Mouse (Mus musculus): ENCODE data around the gene Mrps35. TPM values are rescaled to one million over a fixed set of nuclear protein-coding genes. Genes with fewer than 3 reads are reported as not detected.
A peak's percentile ranks its signal among the peaks of the same experiment; 100 is the strongest.

The Mrps35 gene
- total RNA-seq, 1 experiment from 2014 or later: 66.5 TPM

DNA sequence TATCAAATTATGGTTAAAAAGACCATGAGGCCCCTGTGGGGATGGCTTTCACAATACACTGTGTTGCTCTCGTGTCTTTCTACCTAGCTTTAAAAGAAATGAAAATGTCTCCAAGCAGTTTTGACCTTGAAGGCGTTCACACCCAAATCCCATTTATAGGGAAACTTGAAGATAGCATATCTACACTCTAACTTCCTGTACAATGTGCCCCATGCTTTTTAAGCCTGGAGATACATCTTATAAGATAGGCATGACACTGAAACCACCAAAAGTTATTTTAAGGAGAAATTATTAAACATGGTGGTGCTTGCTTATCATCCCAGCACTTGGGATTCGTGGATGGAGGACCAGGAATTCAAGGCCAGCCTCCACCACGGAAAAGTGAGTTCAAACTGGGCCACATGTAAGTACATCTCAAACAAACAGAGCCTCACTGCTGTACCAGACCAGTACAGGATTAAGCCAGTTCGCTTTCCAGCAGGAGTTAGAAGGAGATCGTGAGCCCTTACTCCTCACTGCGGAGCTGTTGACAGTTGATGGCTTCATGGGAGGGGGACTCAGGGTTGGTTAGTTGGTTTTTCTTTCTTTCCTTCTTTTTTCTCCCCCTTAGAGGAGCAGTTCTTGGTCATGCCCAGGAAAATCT, 43.0 kb downstream of the Mrps35 start:
- no peak for ATAC-seq (replicated peaks; ENCODE audit: low read depth, poor library complexity, severe bottlenecking)

DNA sequence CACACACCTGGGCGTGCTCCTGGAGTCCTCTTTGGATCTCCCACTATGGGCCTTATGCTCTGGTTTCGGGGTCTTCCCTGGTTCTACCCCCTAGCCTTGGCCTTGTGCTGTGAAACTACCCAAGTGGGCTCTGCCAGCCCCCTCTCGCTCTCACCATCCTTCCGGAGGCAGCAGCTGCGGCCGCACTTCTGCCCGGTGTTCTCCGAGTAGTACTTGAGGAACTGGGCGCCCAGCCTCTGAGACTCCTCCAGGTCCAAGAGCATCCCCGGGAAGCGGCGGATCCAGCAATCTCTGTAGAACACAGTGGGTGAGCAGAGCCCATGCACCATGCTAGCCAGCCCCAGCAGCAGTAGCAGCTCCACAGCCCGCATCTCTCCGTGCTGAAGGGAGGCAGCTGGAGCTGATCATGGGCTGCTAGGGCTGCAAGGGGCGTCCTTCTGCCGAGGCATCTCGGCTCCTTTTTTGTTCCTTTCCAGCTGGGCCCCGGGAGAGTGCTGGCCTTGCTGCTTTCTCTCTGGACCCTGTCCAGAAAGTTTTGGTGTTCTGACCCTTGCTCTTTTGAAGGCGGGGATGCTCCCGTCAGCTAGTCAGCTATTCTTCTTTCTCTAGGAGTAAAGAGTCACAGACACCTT, 44.1 kb downstream of the Mrps35 start, which contains the start of gene Mansc4:
Gene Mansc4 (minus strand): TSS at position 439 of the 632 bp plus-strand sequence.
- peak; percentile 39 for ATAC-seq (replicated peaks; ENCODE audit: low read depth, poor library complexity, severe bottlenecking)

- no peak for ATAC-seq (replicated peaks; ENCODE audit: low read depth, poor library complexity, severe bottlenecking)
These were observed 45.2 kb downstream of the Mrps35 start for GRCm38 (mm10) chr6:147087736-147088135.

- ATAC-seq (replicated peaks; ENCODE audit: low read depth, poor library complexity, severe bottlenecking): no peak
These were observed 46.0 kb downstream of the Mrps35 start for GRCm38 (mm10) chr6:147088517-147088916.

DNA sequence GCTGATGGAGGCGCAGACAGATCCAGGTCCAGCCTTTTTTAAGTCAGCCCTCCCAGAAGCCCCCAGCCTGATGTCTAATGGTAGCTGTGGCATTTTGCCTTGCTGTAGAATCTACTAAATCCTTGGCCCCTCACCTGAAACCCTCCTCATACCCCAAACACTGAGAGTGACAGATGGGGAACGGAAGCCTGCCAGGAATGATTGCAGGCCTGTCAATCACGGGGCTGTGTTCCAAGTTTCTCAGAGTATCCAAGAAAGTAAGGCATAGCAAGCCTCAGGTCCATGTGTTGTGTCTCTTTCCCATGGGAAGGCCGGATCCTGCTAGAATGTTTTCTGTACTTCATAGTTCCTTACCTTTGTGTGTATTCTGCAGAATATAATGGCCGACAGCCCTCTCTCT, 47.6 kb downstream of the Mrps35 start:
- ATAC-seq (replicated peaks; ENCODE audit: low read depth, poor library complexity, severe bottlenecking): no peak

GRCm38 (mm10) chr6:147091136-147092120, 48.9 kb downstream of the Mrps35 start, which contains the start of gene Klhl42:
TSS of gene Klhl42 (plus strand) at chr6:147091379.
- peak; percentile 72 for ATAC-seq (replicated peaks; ENCODE audit: low read depth, poor library complexity, severe bottlenecking)

DNA sequence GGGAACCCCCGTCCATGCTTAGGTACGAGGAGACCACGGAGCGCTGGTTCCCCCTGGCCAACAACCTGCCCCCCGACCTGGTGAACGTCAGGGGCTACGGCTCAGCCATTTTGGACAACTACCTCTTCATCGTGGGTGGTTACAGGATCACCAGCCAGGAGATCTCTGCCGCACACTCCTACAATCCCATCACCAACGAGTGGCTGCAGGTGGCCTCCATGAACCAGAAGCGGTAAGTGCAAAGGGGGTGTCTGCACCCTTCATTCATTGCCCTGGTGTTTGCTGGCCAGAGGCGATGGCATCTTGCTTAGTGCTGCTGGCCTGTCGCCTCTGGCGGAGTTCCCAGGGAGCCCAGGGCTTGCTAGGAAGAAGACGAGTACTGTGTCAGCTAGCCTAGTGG, 49.6 kb downstream of the Mrps35 start:
- ATAC-seq (replicated peaks; ENCODE audit: low read depth, poor library complexity, severe bottlenecking): peak; percentile 19

GRCm38 (mm10) chr6:147094771-147095170, 52.2 kb downstream of the Mrps35 start:
- ATAC-seq (replicated peaks; ENCODE audit: low read depth, poor library complexity, severe bottlenecking): no peak

DNA sequence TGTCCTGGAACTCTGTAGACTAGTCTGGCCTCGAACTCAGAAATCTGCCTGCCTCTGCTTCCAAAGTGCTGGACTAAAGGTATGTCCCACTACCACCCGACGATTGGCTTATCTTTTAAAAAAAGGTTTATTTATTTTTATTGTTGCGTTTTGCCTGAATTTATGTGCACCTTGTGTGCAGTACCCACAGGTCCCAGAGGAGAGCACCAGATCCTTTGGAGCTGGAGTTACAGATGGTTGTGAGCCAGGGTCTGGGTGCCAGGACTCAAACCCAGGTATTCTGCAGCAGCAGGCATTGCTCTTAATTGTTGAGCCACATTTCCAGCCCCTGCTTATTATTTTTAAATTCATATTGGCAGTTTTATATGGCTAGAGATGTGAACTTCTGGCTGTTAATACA, 53.5 kb downstream of the Mrps35 start:
- ATAC-seq (replicated peaks; ENCODE audit: low read depth, poor library complexity, severe bottlenecking): no peak

GRCm38 (mm10) chr6:147096934-147097333, 54.4 kb downstream of the Mrps35 start:
- ATAC-seq (replicated peaks; ENCODE audit: low read depth, poor library complexity, severe bottlenecking): no peak

DNA sequence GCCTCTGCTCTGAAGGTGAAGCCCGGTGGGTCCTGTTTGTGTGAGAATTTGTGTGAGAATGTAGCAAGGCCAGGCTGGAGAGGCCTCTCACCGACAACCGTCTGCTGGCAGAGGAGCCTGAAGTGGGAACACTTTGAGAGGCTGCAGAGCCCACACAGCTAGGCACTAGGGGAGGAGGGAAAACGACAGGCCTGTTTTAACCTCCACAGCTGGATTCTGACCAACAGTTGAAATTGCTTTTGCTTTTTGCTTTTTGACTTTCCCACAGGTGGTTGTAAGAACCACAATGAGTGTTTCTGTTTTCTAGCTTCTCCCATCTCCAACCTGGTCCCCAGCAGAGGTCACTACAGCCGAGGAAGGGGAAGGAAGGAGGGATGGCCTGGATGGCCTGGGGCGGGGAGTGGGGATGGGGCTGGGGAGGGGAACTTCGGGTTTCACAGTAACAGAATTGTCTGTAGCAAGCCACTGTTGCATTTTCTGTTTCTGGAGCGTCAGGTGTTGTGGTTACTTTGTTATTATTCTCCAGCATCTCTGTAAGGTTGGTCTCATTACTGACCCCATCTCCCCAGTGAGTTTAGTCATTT, 54.9 kb downstream of the Mrps35 start:
- peak; percentile 50 for ATAC-seq (replicated peaks; ENCODE audit: low read depth, poor library complexity, severe bottlenecking)

GRCm38 (mm10) chr6:147099458-147100277, 57.1 kb downstream of the Mrps35 start:
- ATAC-seq (replicated peaks; ENCODE audit: low read depth, poor library complexity, severe bottlenecking): peak; percentile 70

- ATAC-seq (replicated peaks; ENCODE audit: low read depth, poor library complexity, severe bottlenecking): no peak
These were observed 59.7 kb downstream of the Mrps35 start for GRCm38 (mm10) chr6:147102293-147102692.

DNA sequence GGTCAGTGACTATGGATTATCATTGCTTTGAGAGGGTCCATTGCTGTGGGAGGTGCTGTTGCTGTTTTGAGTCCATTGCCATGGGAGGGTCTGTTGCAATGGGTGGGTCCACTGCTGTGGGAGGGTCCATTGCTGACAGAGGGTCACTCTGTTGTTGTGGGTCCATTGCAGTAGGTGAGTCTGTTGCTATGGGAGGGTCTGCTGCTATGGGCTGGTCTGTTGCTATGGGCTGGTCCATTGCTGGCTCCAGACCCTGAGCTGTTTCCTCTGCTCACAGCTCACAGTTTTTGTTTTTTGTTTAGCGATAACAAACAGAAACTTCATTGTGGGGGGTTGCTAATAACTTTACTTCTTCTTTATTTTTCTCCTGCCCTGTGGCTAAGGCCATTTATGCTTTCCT, 63.0 kb downstream of the Mrps35 start:
- ATAC-seq (replicated peaks; ENCODE audit: low read depth, poor library complexity, severe bottlenecking): no peak

DNA sequence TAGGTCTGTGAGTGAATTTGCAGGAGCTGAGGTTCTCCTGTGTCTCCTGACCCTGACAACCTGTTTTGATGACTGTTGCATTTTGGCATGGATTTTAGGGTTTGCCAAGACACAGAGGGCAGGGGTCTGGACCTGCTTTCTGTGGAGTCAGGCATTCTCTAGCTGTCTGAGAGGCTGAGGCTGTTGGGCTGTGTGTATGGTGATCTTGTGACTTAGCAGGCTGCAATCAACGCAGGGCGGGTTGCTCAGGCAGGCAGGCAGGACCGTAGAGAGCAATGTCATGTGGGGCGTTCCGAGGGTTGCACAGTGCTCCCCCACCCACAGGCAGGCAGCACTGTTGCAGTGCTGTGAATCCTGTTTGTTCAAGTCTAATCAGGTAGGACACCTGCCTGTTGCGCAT, 64.2 kb downstream of the Mrps35 start:
- no peak for ATAC-seq (replicated peaks; ENCODE audit: low read depth, poor library complexity, severe bottlenecking)

DNA sequence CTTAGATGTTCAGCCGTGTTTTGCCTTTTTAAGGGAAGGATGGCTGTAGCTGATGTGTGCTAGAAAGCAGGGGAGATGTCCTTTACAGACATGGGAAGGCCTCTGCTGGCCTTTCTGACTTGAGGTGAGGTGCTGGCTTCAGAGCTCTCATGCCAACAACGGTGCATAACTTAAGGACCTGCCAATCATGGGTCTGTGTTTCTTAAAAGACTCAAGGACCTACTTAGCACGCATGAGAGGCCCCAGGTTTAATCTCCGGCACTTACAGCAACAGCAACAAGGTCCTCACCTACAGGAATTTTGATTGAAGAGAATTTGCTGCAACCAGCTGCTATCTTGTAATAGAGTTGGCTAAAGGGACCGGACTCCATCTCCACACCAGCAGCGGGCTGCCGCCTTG, 66.7 kb downstream of the Mrps35 start:
- no peak for ATAC-seq (replicated peaks; ENCODE audit: low read depth, poor library complexity, severe bottlenecking)

DNA sequence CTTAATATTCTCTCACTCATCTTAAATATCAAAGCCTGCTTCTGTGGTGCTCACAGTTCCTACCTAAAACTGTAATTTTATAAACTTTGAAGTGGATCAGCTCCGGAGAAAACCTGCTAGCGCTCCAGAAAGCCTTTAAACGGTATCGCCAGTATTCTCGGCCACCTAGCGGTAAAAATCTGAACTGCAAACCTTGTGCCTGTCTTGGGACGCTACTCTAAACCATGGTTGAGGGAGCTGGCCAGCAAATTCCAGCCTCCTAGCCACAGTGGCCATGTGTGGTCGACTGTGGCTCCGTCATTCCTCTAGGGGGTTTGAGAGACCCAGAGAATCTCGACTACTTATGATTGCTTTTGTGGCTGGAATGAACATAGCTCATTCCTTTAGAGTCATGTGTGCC, 74.0 kb downstream of the Mrps35 start:
- ATAC-seq (replicated peaks; ENCODE audit: low read depth, poor library complexity, severe bottlenecking): peak; percentile 91

DNA sequence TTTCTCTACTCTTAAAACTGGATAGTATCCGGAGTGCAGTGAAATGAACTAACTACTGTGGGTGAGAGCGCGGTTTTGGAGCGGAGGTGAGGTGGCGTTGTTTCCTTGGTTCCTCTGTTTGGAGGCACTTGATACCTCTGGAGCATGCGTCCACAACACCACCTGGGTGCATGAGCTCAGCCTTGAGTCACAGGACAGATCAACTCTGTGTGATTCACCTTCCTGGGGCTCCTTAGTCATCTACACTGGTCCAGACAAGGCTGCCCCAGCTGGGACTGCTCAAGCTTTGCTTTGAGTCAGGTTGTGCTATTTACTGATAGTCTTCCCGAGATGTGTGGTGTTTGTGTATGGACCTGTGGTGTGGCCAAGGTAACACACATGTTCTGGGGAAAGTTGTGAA, 75.2 kb downstream of the Mrps35 start:
- no peak for ATAC-seq (replicated peaks; ENCODE audit: low read depth, poor library complexity, severe bottlenecking)

- ATAC-seq (replicated peaks; ENCODE audit: low read depth, poor library complexity, severe bottlenecking): no peak
These were observed 75.6 kb downstream of the Mrps35 start for GRCm38 (mm10) chr6:147118190-147118589.
